Mouse (Mus musculus): ENCODE measurements around the gene Ttc13. TPM values are rescaled to one million over a fixed set of nuclear protein-coding genes. Genes with fewer than 3 reads are reported as not detected.
A peak's percentile ranks its signal among the peaks of the same experiment; 100 is the strongest.

Gene Ttc13
- polyA plus RNA-seq, 1 experiment from 2014 or later, result 34.7 TPM

- Histone ChIP-seq H3K27me3 (replicated peaks; ENCODE audit: control insufficient read depth, insufficient read depth, low read length) (peaks cover 17% of the 10 kb centered on the region), H3K36me3 (ENCODE audit: control insufficient read depth, insufficient read depth, low read length) (no peaks in the 10 kb centered on the region), H3K4me1 (ENCODE audit: control insufficient read depth, insufficient read depth, low read length) (peaks cover 26% of the 10 kb centered on the region), H3K9ac (ENCODE audit: low read depth, low read length) (peak within 1 kb of the TSS; percentile 59), H3K27ac (ENCODE audit: low read length) (no peak within 1 kb of the TSS), H3K9me3 (ENCODE audit: control insufficient read depth, low read length) (no peaks in the 10 kb centered on the region), H3K4me2 (ENCODE audit: low read depth, low read length) (peak within 1 kb of the TSS; percentile 97), H3K4me3 (ENCODE audit: low read length) (peak within 1 kb of the TSS; percentile 67)
- WGBS, result 1% methylated on average over 36 of the region's 41 CpGs
- ATAC-seq, result peak; percentile 88
Observed at GRCm38 (mm10) chr8:124751709-124752173, 30.0 kb upstream of the Ttc13 start, which contains the start of gene Fam89a. TSS of gene Fam89a (minus strand) at chr8:124751832.

- no peaks in the 10 kb centered on the region for H3K9me3 ChIP-seq (ENCODE audit: control insufficient read depth, low read length)
- ATAC-seq, result peak; percentile 14; the same call in 1 of the 2 replicates
- peak overlapping the region; percentile 97 for H3K4me2 ChIP-seq (ENCODE audit: low read depth, low read length)
- no peaks in the 10 kb centered on the region for H3K36me3 ChIP-seq (ENCODE audit: control insufficient read depth, insufficient read depth, low read length)
- peak overlapping the region; percentile 67 for H3K4me3 ChIP-seq (ENCODE audit: low read length)
- no peak overlapping the region for H3K27ac ChIP-seq (ENCODE audit: low read length)
- WGBS, result under 1% methylated on average over 31 of the region's 31 CpGs
- H3K9ac ChIP-seq (ENCODE audit: low read depth, low read length), result peak overlapping the region; percentile 59
- peaks cover 31% of the 10 kb centered on the region for H3K4me1 ChIP-seq (ENCODE audit: control insufficient read depth, insufficient read depth, low read length)
- peaks cover 17% of the 10 kb centered on the region for H3K27me3 ChIP-seq (replicated peaks; ENCODE audit: control insufficient read depth, insufficient read depth, low read length)
Observed at GRCm38 (mm10) chr8:124751191-124751590, 29.4 kb upstream of the Ttc13 start.

GRCm38 (mm10) chr8:124746661-124747060, 24.9 kb upstream of the Ttc13 start:
- ATAC-seq, result peak; percentile 21; the same call in 1 of the 2 replicates
- Histone ChIP-seq H3K4me2 (ENCODE audit: low read depth, low read length) (no peak overlapping the region), H3K9me3 (ENCODE audit: control insufficient read depth, low read length) (no peaks in the 10 kb centered on the region), H3K9ac (ENCODE audit: low read depth, low read length) (no peak overlapping the region), H3K27me3 (replicated peaks; ENCODE audit: control insufficient read depth, insufficient read depth, low read length) (peaks cover 13% of the 10 kb centered on the region), H3K4me3 (ENCODE audit: low read length) (no peak overlapping the region), H3K36me3 (ENCODE audit: control insufficient read depth, insufficient read depth, low read length) (no peaks in the 10 kb centered on the region), H3K4me1 (ENCODE audit: control insufficient read depth, insufficient read depth, low read length) (peaks cover 11% of the 10 kb centered on the region), H3K27ac (ENCODE audit: low read length) (no peak overlapping the region)
- WGBS, result 56% methylated on average over 13 of the region's 13 CpGs

- Histone ChIP-seq H3K27ac (ENCODE audit: low read length) (no peak overlapping the region), H3K27me3 (replicated peaks; ENCODE audit: control insufficient read depth, insufficient read depth, low read length) (no peaks in the 10 kb centered on the region), H3K4me2 (ENCODE audit: low read depth, low read length) (no peak overlapping the region), H3K9ac (ENCODE audit: low read depth, low read length) (no peak overlapping the region), H3K4me3 (ENCODE audit: low read length) (no peak overlapping the region), H3K4me1 (ENCODE audit: control insufficient read depth, insufficient read depth, low read length) (no peaks in the 10 kb centered on the region), H3K36me3 (ENCODE audit: control insufficient read depth, insufficient read depth, low read length) (peaks cover 8% of the 10 kb centered on the region; the same call in 1 of the 2 replicates), H3K9me3 (ENCODE audit: control insufficient read depth, low read length) (no peaks in the 10 kb centered on the region)
- ATAC-seq, result no peak
- WGBS, result 68% methylated on average over 1 of the region's 1 CpGs
Observed at GRCm38 (mm10) chr8:124739268-124739667, 17.5 kb upstream of the Ttc13 start.

GRCm38 (mm10) chr8:124735371-124735911, 13.7 kb upstream of the Ttc13 start:
- Histone ChIP-seq H3K9ac (ENCODE audit: low read depth, low read length) (no peak overlapping the region), H3K36me3 (ENCODE audit: control insufficient read depth, insufficient read depth, low read length) (peaks cover 18% of the 10 kb centered on the region), H3K4me1 (ENCODE audit: control insufficient read depth, insufficient read depth, low read length) (no peaks in the 10 kb centered on the region), H3K4me2 (ENCODE audit: low read depth, low read length) (no peak overlapping the region), H3K27me3 (replicated peaks; ENCODE audit: control insufficient read depth, insufficient read depth, low read length) (no peaks in the 10 kb centered on the region), H3K27ac (ENCODE audit: low read length) (no peak overlapping the region), H3K9me3 (ENCODE audit: control insufficient read depth, low read length) (no peaks in the 10 kb centered on the region), H3K4me3 (ENCODE audit: low read length) (no peak overlapping the region)
- ATAC-seq, result no peak
- WGBS, result 61% methylated on average over 3 of the region's 3 CpGs

GRCm38 (mm10) chr8:124732828-124733227, 11.0 kb upstream of the Ttc13 start:
- Histone ChIP-seq H3K4me2 (ENCODE audit: low read depth, low read length) (no peak overlapping the region), H3K36me3 (ENCODE audit: control insufficient read depth, insufficient read depth, low read length) (peaks cover 22% of the 10 kb centered on the region), H3K27ac (ENCODE audit: low read length) (no peak overlapping the region), H3K4me1 (ENCODE audit: control insufficient read depth, insufficient read depth, low read length) (no peaks in the 10 kb centered on the region), H3K27me3 (replicated peaks; ENCODE audit: control insufficient read depth, insufficient read depth, low read length) (no peaks in the 10 kb centered on the region), H3K4me3 (ENCODE audit: low read length) (no peak overlapping the region), H3K9me3 (ENCODE audit: control insufficient read depth, low read length) (no peaks in the 10 kb centered on the region), H3K9ac (ENCODE audit: low read depth, low read length) (no peak overlapping the region)
- WGBS, result 90% methylated on average over 8 of the region's 8 CpGs
- no peak for ATAC-seq

- H3K9ac ChIP-seq (ENCODE audit: low read depth, low read length), result no peak overlapping the region
- H3K4me3 ChIP-seq (ENCODE audit: low read length), result no peak overlapping the region
- H3K27me3 ChIP-seq (replicated peaks; ENCODE audit: control insufficient read depth, insufficient read depth, low read length), result no peaks in the 10 kb centered on the region
- no peaks in the 10 kb centered on the region for H3K9me3 ChIP-seq (ENCODE audit: control insufficient read depth, low read length)
- H3K27ac ChIP-seq (ENCODE audit: low read length), result no peak overlapping the region
- no peaks in the 10 kb centered on the region for H3K36me3 ChIP-seq (ENCODE audit: control insufficient read depth, insufficient read depth, low read length)
- 92% methylated on average over 7 of the region's 7 CpGs for WGBS
- no peak overlapping the region for H3K4me2 ChIP-seq (ENCODE audit: low read depth, low read length)
- ATAC-seq, result no peak
- H3K4me1 ChIP-seq (ENCODE audit: control insufficient read depth, insufficient read depth, low read length), result peaks cover 17% of the 10 kb centered on the region
Observed at GRCm38 (mm10) chr8:124724301-124724700, 2.5 kb upstream of the Ttc13 start.

GRCm38 (mm10) chr8:124720938-124721861, 583 bp downstream of the Ttc13 start:
- Histone ChIP-seq H3K4me2 (ENCODE audit: low read depth, low read length) (peak overlapping the region; percentile 92), H3K27ac (ENCODE audit: low read length) (no peak overlapping the region; the same call in 1 of the 2 replicates), H3K9ac (ENCODE audit: low read depth, low read length) (peak overlapping the region; percentile 90), H3K9me3 (ENCODE audit: control insufficient read depth, low read length) (no peaks in the 10 kb centered on the region), H3K4me3 (ENCODE audit: low read length) (peak overlapping the region; percentile 93), H3K4me1 (ENCODE audit: control insufficient read depth, insufficient read depth, low read length) (peaks cover 17% of the 10 kb centered on the region), H3K36me3 (ENCODE audit: control insufficient read depth, insufficient read depth, low read length) (no peaks in the 10 kb centered on the region), H3K27me3 (replicated peaks; ENCODE audit: control insufficient read depth, insufficient read depth, low read length) (no peaks in the 10 kb centered on the region)
- WGBS, result 2% methylated on average over 31 of the region's 31 CpGs
- peak; percentile 60 for ATAC-seq

GRCm38 (mm10) chr8:124720133-124720532, 1.6 kb downstream of the Ttc13 start:
- WGBS, result 79% methylated on average over 7 of the region's 7 CpGs
- H3K4me3 ChIP-seq (ENCODE audit: low read length), result no peak overlapping the region
- no peak overlapping the region for H3K9ac ChIP-seq (ENCODE audit: low read depth, low read length)
- H3K4me1 ChIP-seq (ENCODE audit: control insufficient read depth, insufficient read depth, low read length), result peaks cover 17% of the 10 kb centered on the region
- H3K4me2 ChIP-seq (ENCODE audit: low read depth, low read length), result no peak overlapping the region
- H3K27ac ChIP-seq (ENCODE audit: low read length), result no peak overlapping the region
- H3K36me3 ChIP-seq (ENCODE audit: control insufficient read depth, insufficient read depth, low read length), result no peaks in the 10 kb centered on the region
- H3K27me3 ChIP-seq (replicated peaks; ENCODE audit: control insufficient read depth, insufficient read depth, low read length), result no peaks in the 10 kb centered on the region
- ATAC-seq, result no peak
- H3K9me3 ChIP-seq (ENCODE audit: control insufficient read depth, low read length), result no peaks in the 10 kb centered on the region
